ENCODE assay signal across 12 mouse cellular contexts in the genomic region with DNA sequence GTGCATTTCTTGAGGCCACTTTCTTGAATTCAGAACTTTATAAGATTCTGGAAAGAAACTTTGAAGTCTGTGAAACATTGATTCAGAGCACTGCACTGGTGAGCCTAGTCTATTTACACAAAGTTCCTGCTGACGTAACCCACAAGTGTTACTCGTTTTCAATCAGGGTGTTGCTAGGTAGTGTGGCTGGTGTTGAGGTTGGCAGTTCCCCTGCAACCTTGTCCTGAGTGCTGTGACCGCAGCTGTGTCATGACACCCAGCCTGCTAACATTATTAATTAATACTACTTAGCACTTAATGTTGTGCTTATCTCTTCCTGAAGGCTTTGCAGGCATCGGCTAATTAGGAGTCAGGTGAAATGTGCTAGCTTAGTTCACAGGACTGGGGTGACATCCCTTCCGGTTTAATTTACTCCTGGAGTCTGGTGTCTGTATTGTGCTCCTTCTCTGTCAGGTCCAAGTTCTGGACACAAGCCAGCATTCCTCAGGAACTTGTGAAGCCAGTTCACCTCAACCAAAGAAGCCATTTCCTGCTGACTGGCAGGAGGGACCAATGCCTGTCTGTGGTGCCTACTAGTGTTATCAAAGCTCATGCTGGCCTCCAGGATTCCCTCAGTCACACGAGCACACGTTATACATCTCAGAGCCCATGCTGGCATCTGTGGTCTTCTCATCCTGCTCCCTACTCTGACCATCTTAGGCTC. TPM values are rescaled to one million over a fixed set of nuclear protein-coding genes. Genes with fewer than 3 reads are reported as not detected.
DNase-seq lines count a peak whose midpoint lies in the region; ATAC-seq lines count a peak whose summit lies in the region.
"Had no signal": no experiment of that assay in that cellular context is flagged by ENCODE, and none has a peak within 500 bp of the region (broad histone marks: within the 10 kb centered on the region; RNA-seq: fewer than 3 reads in every experiment).

No protein-coding gene starts in this region.

- 57% methylated on average over 7 of the region's 7 CpGs for WGBS in kidney, embryonic 15.5 days
- 60% methylated on average over 7 of the region's 7 CpGs for WGBS in limb, embryonic 12.5 days

- ATAC-seq in kidney, embryonic 15.5 days (replicated peaks; ENCODE audit: low FRiP score): peak; percentile 15; the same call in 1 of the 2 replicates
- peak; percentile 77 for ATAC-seq in common myeloid progenitor, adult 5-6 weeks (replicated peaks; ENCODE audit: low read depth, poor library complexity, severe bottlenecking)
- ATAC-seq in limb, embryonic 12.5 days (ENCODE audit: insufficient number of reproducible peaks, insufficient read depth, low FRiP score, low TSS enrichment, low read depth): 0 out of 2 replicates have a peak, but pooled peaks have one; percentile 9

- peak overlapping the region; percentile 88 for H3K27ac ChIP-seq in kidney, embryonic 15.5 days
- H3K27ac ChIP-seq in limb, embryonic 12.5 days: peak overlapping the region; percentile 92
- H3K27ac ChIP-seq: hindbrain, embryonic 14.5 days; midbrain, embryonic 12.5 days had no signal

- H3K4me2 ChIP-seq in kidney, embryonic 15.5 days: no peak overlapping the region
- H3K4me2 ChIP-seq in limb, embryonic 12.5 days: 0 out of 2 replicates have a peak overlapping the region, but pooled peaks have one; percentile 4
- H3K4me2 ChIP-seq: hindbrain, embryonic 14.5 days; midbrain, embryonic 12.5 days had no signal

- peak; percentile 37 to 44 for DNase-seq in cerebellum, adult 18-20 months
- no peak for DNase-seq in cerebellum, adult 8-10 months
- no peak for DNase-seq in kidney, adult 18-20 months
- DNase-seq in spleen, postnatal 10 days (ENCODE audit: low spot score in 2 of 2): no peak
- DNase-seq in retina, postnatal 1 day: no peak
- DNase-seq: B cell, adult 2 months; right cerebral cortex, postnatal 14 days had no signal

- H3K9ac ChIP-seq in kidney, embryonic 15.5 days: no peak overlapping the region
- no peak overlapping the region for H3K9ac ChIP-seq in limb, embryonic 12.5 days (replicated peaks)
- H3K9ac ChIP-seq: hindbrain, embryonic 14.5 days; midbrain, embryonic 12.5 days had no signal

- H3K36me3 ChIP-seq in kidney, embryonic 15.5 days: no peaks in the 10 kb centered on the region
- no peaks in the 10 kb centered on the region for H3K36me3 ChIP-seq in limb, embryonic 12.5 days
- H3K36me3 ChIP-seq: midbrain, embryonic 12.5 days had no signal

- H3K9me3 ChIP-seq in kidney, embryonic 15.5 days (replicated peaks): no peaks in the 10 kb centered on the region
- no peaks in the 10 kb centered on the region for H3K9me3 ChIP-seq in limb, embryonic 12.5 days
- H3K9me3 ChIP-seq: midbrain, embryonic 12.5 days had no signal

- no peak overlapping the region for H3K4me3 ChIP-seq in kidney, embryonic 15.5 days (replicated peaks)
- H3K4me3 ChIP-seq in limb, embryonic 12.5 days (replicated peaks): no peak overlapping the region
- H3K4me3 ChIP-seq: midbrain, embryonic 12.5 days had no signal

- peaks cover 30% of the 10 kb centered on the region for H3K4me1 ChIP-seq in kidney, embryonic 15.5 days
- peaks cover 30% of the 10 kb centered on the region for H3K4me1 ChIP-seq in limb, embryonic 12.5 days (replicated peaks)

- H3K27me3 ChIP-seq in kidney, embryonic 15.5 days: no peaks in the 10 kb centered on the region
- H3K27me3 ChIP-seq in limb, embryonic 12.5 days: no peaks in the 10 kb centered on the region
- H3K27me3 ChIP-seq: midbrain, embryonic 12.5 days had no signal

RNA-seq across cellular contexts. Expression of gene Slc7a14, which starts 50.5 kb away (rescaled TPM):
- polyA plus RNA-seq in kidney, embryonic 15.5 days (2015; fragmentation: Nextera tagmentation; extraction: Ambion mirVana): 0.22 and 0.48 TPM in 2 replicates
- not detected in 2 replicates for total RNA-seq in common myeloid progenitor, adult 5-6 weeks (2017)
- polyA plus RNA-seq in limb, embryonic 12.5 days (2016; fragmentation: Nextera tagmentation; extraction: Ambion mirVana): 0.08 and 0.12 TPM in 2 replicates

Comparison
In these comparisons a context has a peak if more than half of its experiments do, and no peak if none do; other contexts are left out.
1. DNase-seq: peak in cerebellum, adult 18-20 months (2 of 2); none in cerebellum, adult 8-10 months (single experiment), kidney, adult 18-20 months (single experiment), spleen, postnatal 10 days (0 of 2) and retina, postnatal 1 day (single experiment).
2. ATAC-seq: peak in every context shown above with its lines; median percentile 77 in common myeloid progenitor, adult 5-6 weeks; 15 in kidney, embryonic 15.5 days; 9 in limb, embryonic 12.5 days.